Mouse (Mus musculus): ENCODE results near the gene Wdr20rt.
"Not testable (repeated sequence)": the region's sequence is repeated elsewhere in the genome, so short reads cannot be mapped to it uniquely, and the experiment has no call there.

Wdr20rt gene

GRCm38 (mm10) chr12:65225467-65225945 is at the start of gene Wdr20rt:
Gene Wdr20rt, plus strand, starts transcription at chr12:65225517.
- DNase-seq (ENCODE audit: low spot score): no peak

DNA sequence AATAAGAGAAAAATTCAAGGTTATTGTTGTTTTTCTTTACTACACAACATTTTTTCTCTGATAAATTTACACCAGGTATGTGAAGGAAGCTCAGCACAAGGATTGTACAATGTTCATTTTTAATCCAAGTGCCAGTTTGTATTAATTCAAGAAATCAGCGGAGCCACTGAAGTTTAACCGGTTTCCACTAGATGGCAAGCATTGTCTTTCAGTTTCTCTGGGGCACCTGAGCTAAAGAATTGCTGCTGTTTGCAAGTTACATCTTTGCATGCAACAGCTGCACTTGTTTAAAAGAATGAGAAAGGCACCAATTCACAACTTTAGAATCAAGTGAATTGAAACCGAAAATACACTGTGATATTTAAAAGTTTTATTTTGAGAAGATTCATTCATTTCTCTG is 38.0 kb upstream of the Wdr20rt start:
- no peak for DNase-seq (ENCODE audit: low spot score)

GRCm38 (mm10) chr12:65189213-65189612 is 36.1 kb upstream of the Wdr20rt start:
- no peak for DNase-seq (ENCODE audit: low spot score)

DNA sequence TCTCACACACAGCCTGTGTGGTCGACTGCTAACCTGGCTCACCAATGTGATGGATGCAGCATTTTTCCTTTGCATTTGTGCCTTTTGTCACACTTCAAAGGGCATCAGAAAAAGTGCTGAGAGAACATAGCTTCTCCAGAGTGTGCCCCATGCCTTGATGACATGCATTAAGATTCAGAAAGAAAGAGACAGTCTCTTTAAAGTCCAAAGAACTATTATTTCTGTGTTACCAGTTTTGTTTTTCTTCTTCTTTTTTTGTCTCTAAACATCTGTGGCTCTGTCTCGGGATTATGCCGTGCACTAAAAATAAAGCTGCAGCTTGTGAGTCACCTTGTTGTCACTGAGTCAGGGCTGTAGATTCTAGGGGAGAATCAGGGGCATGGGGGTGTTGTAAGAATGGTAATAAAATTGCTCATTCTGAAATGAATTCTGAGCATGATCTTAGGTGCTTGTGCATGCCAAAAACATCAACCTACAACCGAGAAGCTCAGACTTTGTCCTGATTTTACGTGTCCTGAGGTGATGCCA is 31.2 kb upstream of the Wdr20rt start:
- no peak for DNase-seq (ENCODE audit: low spot score)

GRCm38 (mm10) chr12:65201812-65202211 is 23.5 kb upstream of the Wdr20rt start:
- DNase-seq (ENCODE audit: low spot score): no peak

DNA sequence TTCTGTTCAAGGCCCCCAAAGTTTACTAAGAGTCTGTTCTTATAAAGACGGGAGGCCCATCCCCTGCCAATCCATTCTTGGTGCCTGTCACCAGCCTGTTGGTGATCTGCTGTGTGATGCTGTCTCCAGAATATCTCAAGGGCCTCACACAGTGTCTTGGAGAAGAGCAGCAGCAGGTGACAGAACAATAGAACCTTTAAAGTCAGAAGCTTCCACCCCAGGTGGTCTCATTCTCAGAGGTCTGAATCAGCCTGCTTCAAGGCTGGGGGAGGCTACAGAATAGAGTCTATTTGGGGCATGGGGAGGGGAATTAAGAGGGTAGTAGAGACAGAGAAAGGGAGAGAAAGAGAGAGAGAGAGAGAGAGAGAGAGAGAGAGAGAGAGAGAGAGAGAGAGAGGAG is 18.9 kb upstream of the Wdr20rt start:
- no peak for DNase-seq (ENCODE audit: low spot score)

- DNase-seq (ENCODE audit: low spot score): no peak
Measured at GRCm38 (mm10) chr12:65216404-65216840, 8.9 kb upstream of the Wdr20rt start.

- DNase-seq (ENCODE audit: low spot score): no peak
Measured at GRCm38 (mm10) chr12:65228628-65229027, 3.3 kb downstream of the Wdr20rt start.

- DNase-seq (ENCODE audit: low spot score): no peak
Measured at GRCm38 (mm10) chr12:65229041-65229440, 3.7 kb downstream of the Wdr20rt start.

- not testable (repeated sequence) for DNase-seq (ENCODE audit: low spot score)
Measured at GRCm38 (mm10) chr12:65232801-65233200, 7.5 kb downstream of the Wdr20rt start.

DNA sequence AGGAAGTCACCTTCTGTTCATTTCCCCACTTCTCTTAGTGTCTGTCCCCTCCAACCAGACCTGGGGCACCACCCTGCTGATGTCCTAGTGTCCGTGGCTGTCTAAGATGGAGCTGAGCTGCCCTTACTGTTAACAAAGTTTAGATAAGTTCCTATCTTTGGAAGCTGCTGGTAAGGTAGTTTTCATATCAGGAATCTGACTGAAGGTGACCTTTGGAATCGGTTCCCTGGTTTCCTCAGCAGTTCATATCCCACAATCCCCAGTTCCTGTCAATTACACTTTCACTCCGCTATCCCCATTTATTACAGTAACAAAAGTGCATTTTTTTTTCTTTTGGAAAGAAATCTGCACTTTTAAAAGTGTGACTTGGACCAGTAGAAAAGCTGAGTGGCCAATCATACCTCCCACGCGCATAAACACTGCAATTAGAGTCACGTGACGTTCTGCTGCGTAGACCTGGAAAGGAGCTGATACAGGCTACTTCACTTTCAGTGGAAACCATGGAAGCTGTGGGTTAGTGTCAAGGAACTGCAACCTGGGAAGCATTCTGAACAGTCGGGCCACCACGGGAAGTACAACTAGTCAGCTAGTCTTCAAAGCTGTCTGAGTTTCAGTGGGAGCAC is 24.9 kb downstream of the Wdr20rt start:
- DNase-seq (ENCODE audit: low spot score): no peak

DNA sequence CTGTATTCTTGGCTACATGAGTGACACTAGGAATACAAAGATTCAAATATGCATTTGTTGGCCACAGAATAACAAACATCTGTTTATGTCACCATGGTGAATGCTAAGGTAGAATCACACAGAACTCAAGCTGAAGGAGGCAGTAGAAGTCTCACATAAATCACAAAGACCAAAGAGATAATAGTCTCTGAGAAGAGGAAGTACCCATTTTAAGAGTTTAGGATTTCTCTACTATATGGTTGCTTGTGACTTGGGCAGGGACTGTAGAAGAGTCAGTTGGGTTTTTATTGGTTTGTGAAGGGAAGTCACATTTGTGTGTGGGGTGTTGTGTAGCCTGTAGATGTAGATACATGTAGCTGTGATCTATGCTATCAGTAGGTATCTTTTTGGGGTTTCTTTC is 31.6 kb downstream of the Wdr20rt start:
- no peak for DNase-seq (ENCODE audit: low spot score)

DNA sequence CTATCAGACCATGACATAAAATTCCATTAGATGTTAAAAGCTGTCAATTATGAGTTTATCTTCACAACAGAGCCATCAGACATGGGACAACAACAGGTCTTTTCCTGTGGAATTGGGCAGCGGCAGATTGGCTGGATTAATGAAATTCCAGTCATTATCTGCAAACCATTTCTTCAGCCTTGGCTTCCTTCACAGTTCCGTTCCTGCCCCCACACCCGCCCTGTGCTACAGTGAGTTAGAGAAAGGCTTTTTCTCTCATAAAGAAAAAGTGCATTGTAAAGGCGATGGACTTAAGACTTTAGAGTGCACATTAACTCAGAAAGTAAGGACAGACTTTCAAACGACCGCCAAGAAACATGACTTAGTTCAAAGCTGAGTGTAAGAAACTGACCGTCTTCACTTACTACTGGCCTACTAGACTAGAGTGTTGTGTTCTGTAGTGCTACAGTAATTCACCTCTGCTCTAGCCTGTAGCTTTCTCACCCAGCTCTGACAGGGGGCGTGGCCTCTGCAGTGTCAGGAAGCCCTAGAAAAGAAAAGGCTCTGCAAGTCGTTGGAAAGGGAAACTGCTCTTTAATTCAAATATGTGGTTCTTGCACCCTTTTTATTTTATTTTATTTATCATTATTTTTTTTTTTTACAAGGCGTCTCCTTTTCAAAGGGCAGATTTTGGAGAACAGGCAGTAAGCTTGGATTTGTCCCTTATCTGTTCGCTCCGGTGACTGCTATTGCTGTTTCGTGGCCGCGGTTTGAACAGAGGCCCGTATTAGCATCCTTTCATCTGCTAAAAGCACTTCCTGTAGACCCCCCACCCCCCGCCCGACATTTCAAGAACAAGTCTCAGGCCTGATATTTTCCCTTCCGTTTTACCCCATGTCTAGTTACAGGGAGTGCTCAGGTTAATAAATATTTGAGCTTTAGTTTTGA is 33.2 kb downstream of the Wdr20rt start:
- no peak for DNase-seq (ENCODE audit: low spot score)

GRCm38 (mm10) chr12:65259139-65260111 is 34.1 kb downstream of the Wdr20rt start:
- DNase-seq (ENCODE audit: low spot score): no peak

DNA sequence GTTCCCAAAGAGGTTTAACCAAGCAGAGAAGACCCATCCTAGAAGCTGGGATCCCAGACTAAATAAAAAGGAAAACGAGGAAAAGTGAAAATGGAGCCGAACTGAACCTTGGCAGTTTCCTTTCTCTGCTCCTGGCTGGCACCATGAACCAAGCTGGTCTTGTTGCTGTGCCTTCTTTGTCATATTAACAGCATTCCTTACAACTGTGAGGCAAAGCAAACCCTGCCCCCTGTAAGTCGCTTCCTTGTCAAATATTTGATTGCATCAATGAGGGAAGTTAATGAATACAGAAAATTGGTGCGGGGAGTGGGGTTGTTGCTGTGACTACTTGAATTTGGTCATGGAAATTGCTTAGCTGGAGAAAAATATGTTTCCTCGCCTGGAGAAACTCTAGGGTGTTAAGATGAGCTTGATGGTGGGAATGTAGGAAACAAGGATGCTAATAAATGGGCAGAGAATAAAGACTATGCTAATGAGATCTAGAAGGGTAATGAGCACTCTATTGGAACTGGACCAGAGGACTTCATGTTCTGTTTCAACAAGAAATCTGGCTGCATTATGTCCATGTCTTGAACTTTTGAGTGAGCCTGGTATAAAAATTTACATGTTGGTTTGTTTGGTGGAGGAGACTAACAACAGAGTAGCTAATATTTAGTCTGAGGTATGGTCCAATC is 43.1 kb downstream of the Wdr20rt start:
- DNase-seq (ENCODE audit: low spot score): no peak

GRCm38 (mm10) chr12:65269406-65269805 is 44.1 kb downstream of the Wdr20rt start:
- DNase-seq (ENCODE audit: low spot score): no peak

- no peak for DNase-seq (ENCODE audit: low spot score)
Measured at GRCm38 (mm10) chr12:65273807-65274206, 48.5 kb downstream of the Wdr20rt start.

Data from ovary, postnatal 14 days (tissue).